Mouse (Mus musculus) forebrain, embryonic 16.5 days (tissue): ENCODE measurements at regions not wholly inside any gene's neighbourhood (a gene's known extent, or its start where the extent isn't known, plus 50 kb on each side); places are given as distances from the start of the nearest gene placed in this dataset.

Experiments used
- ATAC-seq: fragments of 200-750 bp; cut with Nextera tagmentation; 2 replicates; pipeline ENCODE4 v1.8.0; 2017; ENCODE audit warnings: mild to moderate bottlenecking, moderate library complexity
- H3K27ac ChIP-seq: fragments of 300-500 bp; sonication (generic); 2 replicates; pipeline ENCODE4 v1.5.1; 2014; ENCODE audit warnings: low read length, control low read depth
- H3K27me3 ChIP-seq: fragments of 300-500 bp; sonication (generic); replicated peaks from 2 replicates; pipeline ENCODE4 v1.6.1; 2014; ENCODE audit warnings: low read length; ENCODE audit not compliant: control insufficient read depth, insufficient read depth
- H3K36me3 ChIP-seq: fragments of 300-500 bp; sonication (generic); 2 replicates; pipeline ENCODE4 v1.6.1; 2014; ENCODE audit not compliant: control insufficient read depth, insufficient read depth
- H3K4me1 ChIP-seq: fragments of 300-500 bp; sonication (generic); replicated peaks from 2 replicates; pipeline ENCODE4 v1.6.1; 2014; ENCODE audit warnings: low read length; ENCODE audit not compliant: control insufficient read depth, insufficient read depth
- H3K4me2 ChIP-seq: fragments of 300-500 bp; sonication (generic); 2 replicates; pipeline ENCODE4 v1.6.1; 2014; ENCODE audit warnings: mild to moderate bottlenecking, low read length, control low read depth
- H3K4me3 ChIP-seq: fragments of 300-500 bp; sonication (generic); replicated peaks from 2 replicates; pipeline ENCODE4 v1.5.1; 2014; ENCODE audit warnings: mild to moderate bottlenecking, low read length, control low read depth
- H3K9ac ChIP-seq: fragments of 300-500 bp; sonication (generic); replicated peaks from 2 replicates; pipeline ENCODE4 v1.6.1; 2014; ENCODE audit warnings: low read depth, low read length, control low read depth
- H3K9me3 ChIP-seq: fragments of 300-500 bp; sonication (generic); 2 replicates; pipeline ENCODE4 v1.6.1; 2016; ENCODE audit warnings: low read length; ENCODE audit not compliant: control insufficient read depth
- WGBS: fragments of 180-500 bp; shearing (Covaris S2); extraction: QIAGEN DNeasy Blood & Tissue Kit; methylation state at CpG from one replicate; pipeline ENCODE4 v1.1.7; 2014; 5-methylcytosine and 5-hydroxymethylcytosine counted together

- H3K27ac ChIP-seq, result no peak overlapping the region
- WGBS, result 75% methylated on average over 2 of the region's 2 CpGs
- no peaks in the 10 kb centered on the region for H3K9me3 ChIP-seq
- H3K27me3 ChIP-seq, result no peaks in the 10 kb centered on the region
- no peaks in the 10 kb centered on the region for H3K4me1 ChIP-seq
- H3K9ac ChIP-seq, result no peak overlapping the region
- ATAC-seq, result no peak
- H3K4me2 ChIP-seq, result no peak overlapping the region
- no peak overlapping the region for H3K4me3 ChIP-seq
- no peaks in the 10 kb centered on the region for H3K36me3 ChIP-seq
Observed at GRCm38 (mm10) chr6:118293986-118294385, 96.5 kb upstream of the Ret start.

DNA sequence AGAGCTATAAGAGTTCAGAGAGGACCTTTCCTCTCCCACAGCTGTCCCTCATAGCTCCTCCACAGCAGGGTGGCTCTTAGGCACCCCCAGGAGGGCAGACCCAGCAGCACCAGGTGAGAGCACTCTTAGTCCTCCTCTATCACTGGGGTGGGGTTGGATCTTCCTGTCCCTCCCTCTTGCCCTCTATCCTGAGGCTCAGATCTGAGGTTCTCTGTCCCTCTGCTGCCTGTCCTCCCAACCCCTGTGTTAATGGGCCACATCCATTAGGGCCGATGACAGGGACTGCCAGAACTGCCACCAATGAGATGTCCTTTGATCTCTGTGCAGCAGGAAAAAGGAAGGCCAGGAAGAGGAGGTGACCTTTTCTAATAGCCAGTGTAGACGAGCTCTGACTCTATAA lies 95.4 kb upstream of the Ret start:
- WGBS, result 57% methylated on average over 2 of the region's 2 CpGs
- ATAC-seq, result no peak

GRCm38 (mm10) chr6:118292272-118292671 lies 94.8 kb upstream of the Ret start:
- no peaks in the 10 kb centered on the region for H3K4me1 ChIP-seq
- no peak overlapping the region for H3K4me2 ChIP-seq
- WGBS, result 59% methylated on average over 2 of the region's 2 CpGs
- no peaks in the 10 kb centered on the region for H3K27me3 ChIP-seq
- no peaks in the 10 kb centered on the region for H3K36me3 ChIP-seq
- ATAC-seq, result no peak
- H3K4me3 ChIP-seq, result no peak overlapping the region
- no peaks in the 10 kb centered on the region for H3K9me3 ChIP-seq
- H3K9ac ChIP-seq, result no peak overlapping the region
- no peak overlapping the region for H3K27ac ChIP-seq

More for the DNA sequence above, 95.4 kb upstream of the Ret start:
- H3K4me1 ChIP-seq, result no peaks in the 10 kb centered on the region
- no peak overlapping the region for H3K4me3 ChIP-seq
- no peak overlapping the region for H3K9ac ChIP-seq
- H3K36me3 ChIP-seq, result no peaks in the 10 kb centered on the region
- no peaks in the 10 kb centered on the region for H3K27me3 ChIP-seq
- no peak overlapping the region for H3K4me2 ChIP-seq
- H3K27ac ChIP-seq, result no peak overlapping the region
- no peaks in the 10 kb centered on the region for H3K9me3 ChIP-seq

GRCm38 (mm10) chr6:118291426-118291825 lies 93.9 kb upstream of the Ret start:
- no peak overlapping the region for H3K4me3 ChIP-seq
- no peak for ATAC-seq
- H3K9ac ChIP-seq, result no peak overlapping the region
- H3K4me2 ChIP-seq, result no peak overlapping the region
- H3K27me3 ChIP-seq, result no peaks in the 10 kb centered on the region
- H3K4me1 ChIP-seq, result no peaks in the 10 kb centered on the region
- no peaks in the 10 kb centered on the region for H3K36me3 ChIP-seq
- WGBS, result 82% methylated on average over 2 of the region's 2 CpGs
- no peak overlapping the region for H3K27ac ChIP-seq
- H3K9me3 ChIP-seq, result no peaks in the 10 kb centered on the region

DNA sequence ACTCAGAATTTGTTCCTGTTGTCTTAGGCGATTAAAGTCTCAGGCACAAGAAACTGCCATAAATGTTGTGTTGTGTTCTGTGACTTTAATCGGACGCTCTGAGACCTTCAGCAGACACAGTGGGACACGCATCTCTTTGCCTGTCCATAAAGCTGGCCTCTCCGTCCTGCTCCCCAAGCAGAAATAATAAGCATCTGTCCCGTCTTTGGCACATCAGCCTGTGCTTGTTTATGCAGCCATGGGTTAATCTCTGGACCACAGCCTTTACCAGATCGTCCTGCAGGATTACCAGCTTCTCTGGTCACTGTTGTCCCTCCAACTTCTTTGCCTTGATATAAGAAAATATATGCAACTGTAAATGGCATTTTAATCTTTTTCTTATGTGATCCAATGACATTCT lies 87.7 kb upstream of the Ret start:
- no peak overlapping the region for H3K4me2 ChIP-seq
- no peaks in the 10 kb centered on the region for H3K27me3 ChIP-seq
- H3K36me3 ChIP-seq, result no peaks in the 10 kb centered on the region
- no peak overlapping the region for H3K9ac ChIP-seq
- no peak overlapping the region for H3K4me3 ChIP-seq
- H3K4me1 ChIP-seq, result no peaks in the 10 kb centered on the region
- WGBS, result 76% methylated on average over 7 of the region's 7 CpGs
- no peaks in the 10 kb centered on the region for H3K9me3 ChIP-seq
- no peak for ATAC-seq
- no peak overlapping the region for H3K27ac ChIP-seq

DNA sequence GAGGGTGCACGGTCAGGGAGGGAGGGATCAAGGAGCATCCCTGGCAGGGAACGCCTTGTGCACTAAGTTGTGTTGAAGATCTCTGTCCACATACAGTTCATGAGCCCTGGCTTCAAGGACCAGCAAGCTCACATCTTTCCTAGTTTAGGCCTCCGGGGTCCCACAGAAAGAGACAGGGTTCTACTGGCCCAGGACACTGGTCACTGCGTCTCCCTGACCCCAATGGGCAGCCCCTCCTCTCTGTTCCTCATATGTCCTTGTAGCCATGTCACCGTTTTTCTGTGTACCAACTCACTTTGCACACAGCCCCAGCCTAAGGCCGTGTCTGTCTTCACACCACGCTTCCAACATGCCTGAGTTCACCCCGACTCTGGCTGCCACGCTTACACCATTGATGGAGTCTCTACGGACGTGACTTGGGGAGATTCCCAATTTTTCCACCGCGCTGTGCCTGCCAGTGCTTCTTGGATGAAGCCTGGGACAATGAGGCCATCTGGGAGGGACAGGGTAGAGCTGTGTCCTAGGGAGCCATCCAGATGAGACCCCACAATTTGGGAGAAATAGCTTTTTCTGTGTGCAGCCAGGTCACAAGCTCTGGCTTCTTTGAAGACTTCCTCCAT lies 86.5 kb upstream of the Ret start:
- Histone ChIP-seq H3K4me1 (no peaks in the 10 kb centered on the region), H3K36me3 (no peaks in the 10 kb centered on the region), H3K9ac (no peak overlapping the region), H3K9me3 (no peaks in the 10 kb centered on the region), H3K27me3 (no peaks in the 10 kb centered on the region), H3K4me3 (no peak overlapping the region), H3K27ac (no peak overlapping the region), H3K4me2 (no peak overlapping the region)
- no peak for ATAC-seq
- WGBS, result 86% methylated on average over 13 of the region's 13 CpGs

- Histone ChIP-seq H3K4me1 (no peaks in the 10 kb centered on the region), H3K9ac (no peak overlapping the region), H3K4me2 (no peak overlapping the region), H3K9me3 (no peaks in the 10 kb centered on the region), H3K4me3 (no peak overlapping the region), H3K27ac (no peak overlapping the region), H3K36me3 (no peaks in the 10 kb centered on the region), H3K27me3 (no peaks in the 10 kb centered on the region)
- WGBS, result 5% methylated on average over 6 of the region's 6 CpGs
- no peak for ATAC-seq
Observed at GRCm38 (mm10) chr6:118263951-118264350, 66.4 kb upstream of the Ret start.

- no peaks in the 10 kb centered on the region for H3K36me3 ChIP-seq
- H3K4me2 ChIP-seq, result no peak overlapping the region
- 79% methylated on average over 5 of the region's 5 CpGs for WGBS
- no peak for ATAC-seq
- H3K27ac ChIP-seq, result no peak overlapping the region
- H3K9me3 ChIP-seq, result no peaks in the 10 kb centered on the region
- no peak overlapping the region for H3K9ac ChIP-seq
- no peaks in the 10 kb centered on the region for H3K4me1 ChIP-seq
- no peaks in the 10 kb centered on the region for H3K27me3 ChIP-seq
- H3K4me3 ChIP-seq, result no peak overlapping the region
Observed at GRCm38 (mm10) chr6:118259881-118260280, 62.4 kb upstream of the Ret start.

- Histone ChIP-seq H3K27me3 (no peaks in the 10 kb centered on the region), H3K4me3 (no peak overlapping the region), H3K9ac (no peak overlapping the region), H3K36me3 (no peaks in the 10 kb centered on the region), H3K4me1 (no peaks in the 10 kb centered on the region), H3K27ac (no peak overlapping the region), H3K4me2 (no peak overlapping the region), H3K9me3 (no peaks in the 10 kb centered on the region)
- WGBS, result 75% methylated on average over 5 of the region's 5 CpGs
- no peak for ATAC-seq
Observed at GRCm38 (mm10) chr6:118254871-118255270, 57.4 kb upstream of the Ret start.

GRCm38 (mm10) chr6:118252711-118253110 lies 55.2 kb upstream of the Ret start:
- H3K9me3 ChIP-seq, result no peaks in the 10 kb centered on the region
- 94% methylated on average over 2 of the region's 2 CpGs for WGBS
- H3K36me3 ChIP-seq, result no peaks in the 10 kb centered on the region
- no peaks in the 10 kb centered on the region for H3K4me1 ChIP-seq
- H3K27ac ChIP-seq, result no peak overlapping the region
- H3K27me3 ChIP-seq, result no peaks in the 10 kb centered on the region
- H3K4me3 ChIP-seq, result no peak overlapping the region
- no peak for ATAC-seq
- no peak overlapping the region for H3K9ac ChIP-seq
- no peak overlapping the region for H3K4me2 ChIP-seq
